8 mouse cellular contexts compared by ENCODE assay signal in the genomic region with DNA sequence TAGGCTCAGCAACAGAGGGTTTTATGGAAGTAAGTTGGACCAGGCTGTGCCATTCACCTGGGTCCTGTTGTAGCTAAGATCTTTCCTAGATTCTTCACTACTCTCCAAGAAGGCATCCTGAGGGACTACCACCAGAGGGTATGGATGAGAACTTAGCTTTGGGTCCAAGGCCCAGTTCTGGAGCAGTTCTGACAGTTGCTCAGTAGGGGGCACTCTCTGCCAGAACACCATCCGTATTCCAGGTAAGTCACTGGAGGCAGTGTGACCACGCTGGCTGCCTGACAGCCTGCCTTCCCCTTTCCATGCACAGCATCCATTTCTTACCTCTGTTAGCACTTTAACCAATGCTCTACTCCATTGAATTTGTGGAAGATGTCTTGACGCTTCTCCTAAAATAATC.
DNase-seq lines count a peak whose midpoint lies in the region; ATAC-seq and TF ChIP-seq lines count a peak whose summit lies in the region.

No protein-coding gene starts in this region.

- H3K36me3 ChIP-seq in heart, embryonic 16.5 days (ENCODE audit: control insufficient read depth, insufficient read depth): no peaks in the 10 kb centered on the region
- no peaks in the 10 kb centered on the region for H3K36me3 ChIP-seq in lung, postnatal 0 days (ENCODE audit: insufficient read depth, low read length)

- ATAC-seq in heart, embryonic 16.5 days (replicated peaks; ENCODE audit: extremely low read depth, insufficient read depth, low FRiP score): 0 out of 2 replicates have a peak, but pooled peaks have one; percentile 37
- ATAC-seq in lung, postnatal 0 days: peak; percentile 59

- no peak overlapping the region for H3K4me2 ChIP-seq in heart, embryonic 16.5 days (ENCODE audit: low read depth, low read length)
- no peak overlapping the region for H3K4me2 ChIP-seq in lung, postnatal 0 days (replicated peaks; ENCODE audit: low read depth, low read length)

- H3K9ac ChIP-seq in heart, embryonic 16.5 days (ENCODE audit: low read length): no peak overlapping the region
- H3K9ac ChIP-seq in lung, postnatal 0 days (replicated peaks; ENCODE audit: low read depth): no peak overlapping the region

- no peak overlapping the region for H3K4me3 ChIP-seq in heart, embryonic 16.5 days (ENCODE audit: low read length)
- no peak overlapping the region for H3K4me3 ChIP-seq in lung, postnatal 0 days (ENCODE audit: low read depth, low read length)

- DNase-seq in CD4-positive, CD25-positive, alpha-beta regulatory T cell, adult 2 months (ENCODE audit: low read depth, low spot score): peak; percentile 71
- peak; percentile 67 for DNase-seq in adipocyte (ENCODE audit: low spot score)
- DNase-seq in embryo, embryonic 10 days (ENCODE audit: low spot score): peak; percentile 76
- peak; percentile 58 for DNase-seq in large intestine, adult 2 months (ENCODE audit: low read depth, low spot score)
- peak; percentile 67 for DNase-seq in lung, postnatal 0 days (ENCODE audit: low spot score)
- peak; percentile 71 to 75 for DNase-seq in right cerebral cortex, adult 2 months (ENCODE audit: low spot score in 2 of 2)
- DNase-seq in yolk sac, embryonic 10.5 days (ENCODE audit: low spot score): peak; percentile 61

- 16% methylated on average over 3 of the region's 3 CpGs for WGBS in heart, embryonic 16.5 days
- 18% methylated on average over 3 of the region's 3 CpGs for WGBS in large intestine, adult 2 months
- 21% methylated on average over 3 of the region's 3 CpGs for WGBS in lung, postnatal 0 days

- TF ChIP-seq CTCF in lung, postnatal 0 days (IDR thresholded peaks at IDR 0.05): peak; percentile 91

- no peak overlapping the region for H3K27ac ChIP-seq in heart, embryonic 16.5 days (ENCODE audit: low read length)
- H3K27ac ChIP-seq in lung, postnatal 0 days (ENCODE audit: low read length): no peak overlapping the region

- no peak for TF ChIP-seq EP300 in lung, postnatal 0 days (IDR thresholded peaks at IDR 0.05)

- no peaks in the 10 kb centered on the region for H3K9me3 ChIP-seq in heart, embryonic 16.5 days (replicated peaks; ENCODE audit: control insufficient read depth, low read length)
- no peaks in the 10 kb centered on the region for H3K9me3 ChIP-seq in lung, postnatal 0 days (ENCODE audit: low read length)

- H3K4me1 ChIP-seq in heart, embryonic 16.5 days (ENCODE audit: control insufficient read depth, insufficient read depth, low read length): no peaks in the 10 kb centered on the region
- H3K4me1 ChIP-seq in lung, postnatal 0 days (ENCODE audit: insufficient read depth, low read depth, low read length): no peaks in the 10 kb centered on the region

- H3K27me3 ChIP-seq in heart, embryonic 16.5 days (ENCODE audit: control insufficient read depth, insufficient read depth, low read length): no peaks in the 10 kb centered on the region
- no peaks in the 10 kb centered on the region for H3K27me3 ChIP-seq in lung, postnatal 0 days (replicated peaks; ENCODE audit: insufficient read depth, low read length)
